Mouse (Mus musculus): ENCODE data around the gene Maf.

Maf gene

DNA sequence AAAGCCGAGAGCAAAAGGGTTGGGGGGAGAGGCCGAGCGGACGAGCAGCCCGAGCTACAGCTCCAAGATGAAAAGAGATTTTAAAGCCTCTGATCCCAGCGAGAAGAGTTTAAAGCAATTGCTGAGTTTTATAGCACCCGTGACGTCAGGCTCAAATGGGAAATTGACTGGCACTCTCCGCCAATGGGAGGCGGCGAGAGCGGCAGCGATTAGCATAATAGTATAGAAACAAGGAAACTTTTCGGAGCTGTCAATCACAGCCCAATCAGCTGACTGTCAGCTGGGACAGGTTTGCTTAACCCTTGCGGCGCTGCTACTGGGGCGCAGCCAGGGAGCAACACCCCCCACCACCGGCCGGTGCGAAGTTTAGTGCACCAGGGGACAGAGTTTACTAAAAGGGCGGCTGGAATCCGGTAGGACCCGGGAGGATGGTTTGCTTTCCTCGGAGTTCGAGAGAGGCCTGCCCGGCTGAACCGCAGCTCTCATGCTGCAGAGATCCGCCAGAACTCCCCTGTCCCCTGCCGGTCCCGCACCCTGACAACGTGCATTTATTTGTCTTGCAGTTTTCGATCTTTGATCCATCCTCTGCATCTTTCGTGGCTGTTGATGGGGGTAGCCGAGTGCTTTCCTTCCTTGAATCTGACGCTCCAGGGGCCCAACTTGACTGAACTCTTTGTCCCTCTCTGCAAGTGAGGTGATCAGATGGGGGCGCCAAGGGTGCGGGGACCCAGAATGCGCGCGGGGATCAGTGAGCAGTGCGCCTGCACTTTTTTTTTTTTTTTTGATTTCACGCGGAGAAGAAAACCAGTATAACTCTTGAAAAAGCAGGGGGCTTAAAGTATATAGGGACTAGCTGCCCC is at the start of gene Maf:
TSS of gene Maf (minus strand) at position 64 of the 860 bp plus-strand sequence.
- DNase-seq = peak; percentile 91

DNA sequence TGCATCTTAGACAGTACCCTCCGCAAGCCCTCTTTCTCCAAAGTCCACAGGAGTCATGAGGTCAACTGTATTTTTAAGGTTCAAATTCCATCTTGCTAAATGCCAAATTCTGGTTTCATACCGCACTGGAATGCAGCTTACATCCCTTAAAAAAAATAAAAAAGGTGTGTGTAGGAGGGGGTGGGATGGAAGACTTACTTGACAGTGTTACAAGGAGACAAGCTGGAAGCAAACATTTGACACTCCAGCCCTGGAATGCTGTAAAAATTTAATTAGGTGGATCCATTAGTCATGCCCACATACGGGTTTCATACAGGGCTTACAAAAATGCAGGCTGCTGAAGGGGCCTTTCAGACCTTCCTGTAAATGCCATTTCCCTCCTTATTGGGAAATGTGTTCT is 49.4 kb upstream of the Maf start:
- DNase-seq = no peak

DNA sequence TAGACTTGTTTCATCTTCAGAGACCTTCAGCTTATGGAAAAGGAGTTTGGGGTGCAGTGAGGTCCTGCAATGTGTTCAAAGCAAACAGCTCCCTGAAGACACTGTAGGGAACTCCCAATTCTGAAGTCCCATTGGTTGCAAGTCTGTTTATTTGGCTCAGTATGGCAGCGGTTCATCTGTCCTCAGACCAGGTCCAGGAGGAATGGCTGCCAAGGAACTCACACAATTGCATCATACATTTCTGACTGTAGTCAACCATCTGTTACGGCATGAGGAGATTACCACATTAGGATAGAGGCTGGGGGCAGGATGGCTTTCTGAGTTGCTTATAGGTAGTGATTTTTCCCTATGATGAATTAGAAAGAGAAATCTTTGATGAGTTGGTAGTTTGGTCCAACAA is 48.4 kb upstream of the Maf start:
- DNase-seq = peak; percentile 6 to 21

DNA sequence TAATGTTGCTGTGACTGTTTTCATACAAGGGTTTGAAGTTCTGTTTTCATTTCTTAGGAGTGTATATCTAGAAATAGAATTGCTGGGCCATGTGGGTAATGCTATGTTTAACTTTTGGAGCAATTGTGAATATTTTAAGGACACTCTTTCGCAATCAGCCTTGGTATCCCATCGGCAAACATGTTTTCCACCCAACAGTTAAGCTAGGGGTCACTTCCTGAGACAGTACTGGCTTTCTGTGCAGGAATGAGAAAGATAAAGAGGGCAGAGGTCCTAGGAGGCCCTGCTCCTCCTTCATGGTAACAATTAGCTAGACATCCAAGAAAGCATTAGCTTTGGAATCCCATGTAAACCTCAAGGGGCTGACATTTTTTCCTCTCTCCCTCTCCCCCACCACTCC is 47.1 kb upstream of the Maf start:
- no peak for DNase-seq

DNA sequence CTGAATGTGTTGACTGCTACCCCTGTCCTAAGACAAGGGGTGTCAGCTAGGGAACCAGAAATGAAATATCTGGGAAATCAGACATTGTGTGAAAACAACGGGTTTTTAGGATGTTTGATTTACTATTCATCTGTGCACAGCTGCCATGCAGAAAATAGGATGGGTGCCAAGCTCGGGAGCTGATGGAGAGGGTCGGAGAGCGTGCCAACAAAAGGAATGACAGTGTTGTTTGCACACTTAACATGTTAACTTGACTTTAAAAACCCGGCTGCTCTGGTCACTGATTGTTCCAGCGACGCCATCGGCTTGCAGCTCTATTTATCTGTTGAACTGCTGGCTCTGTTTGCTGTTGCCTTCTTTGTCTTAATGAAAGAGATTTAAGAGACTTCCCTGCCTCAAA is 46.2 kb upstream of the Maf start:
- no peak for DNase-seq

DNA sequence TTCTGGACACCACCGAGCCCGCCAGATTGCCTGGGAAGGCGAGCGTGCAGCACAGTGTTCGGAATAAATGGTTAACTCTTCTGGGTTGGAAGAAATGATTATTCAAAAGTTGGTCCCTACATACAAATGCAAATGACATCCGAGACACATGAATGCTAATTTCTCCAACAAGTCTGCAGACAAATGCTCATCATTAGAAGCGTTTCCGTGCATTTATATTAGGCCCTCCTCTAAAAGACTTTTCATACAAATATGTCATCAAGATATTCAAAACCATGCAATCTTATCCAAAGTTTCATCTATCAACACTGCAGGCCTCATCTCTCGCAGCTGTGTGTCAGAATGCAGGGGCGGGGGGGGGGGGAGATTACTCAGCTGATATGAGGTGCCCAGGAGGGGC is 39.8 kb upstream of the Maf start:
- DNase-seq = no peak

DNA sequence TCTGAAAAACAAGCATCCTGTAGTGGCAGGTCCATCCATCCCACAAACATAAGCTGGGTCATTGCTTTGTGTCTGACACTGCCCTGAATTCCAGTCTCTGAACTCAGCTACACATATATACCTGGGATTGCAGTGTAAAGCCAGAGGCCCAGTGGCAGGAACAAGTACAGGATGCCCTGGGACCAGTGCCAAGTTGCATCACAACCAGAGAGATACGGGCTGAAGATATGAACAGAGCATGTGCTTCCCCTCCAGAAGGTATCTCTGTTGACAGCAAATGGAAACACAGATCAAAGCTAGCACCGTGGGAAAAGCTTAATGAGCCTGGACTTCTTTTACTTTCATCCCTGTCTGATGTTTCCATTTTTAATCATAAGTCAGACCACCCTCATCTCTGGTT is 38.1 kb upstream of the Maf start:
- DNase-seq = no peak

DNA sequence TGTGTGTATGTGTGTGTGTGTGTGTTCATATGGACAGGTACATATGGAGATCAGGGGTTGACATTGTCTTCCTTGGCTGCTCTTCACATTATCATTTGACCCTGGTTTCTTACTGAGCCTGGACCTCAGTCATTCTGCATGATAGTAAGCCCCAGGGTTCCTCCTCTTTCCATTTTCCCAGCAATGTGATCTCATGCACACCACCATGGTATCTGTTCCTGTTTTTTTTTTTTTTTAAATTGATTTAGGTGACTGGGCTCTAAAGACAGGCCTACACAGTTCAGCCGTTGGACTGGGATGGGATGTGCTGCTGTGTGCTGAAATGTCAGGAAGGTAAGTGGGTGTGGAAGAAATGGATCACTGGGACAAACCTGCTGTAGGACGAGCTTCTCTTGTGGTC is 35.8 kb upstream of the Maf start:
- DNase-seq = no peak

DNA sequence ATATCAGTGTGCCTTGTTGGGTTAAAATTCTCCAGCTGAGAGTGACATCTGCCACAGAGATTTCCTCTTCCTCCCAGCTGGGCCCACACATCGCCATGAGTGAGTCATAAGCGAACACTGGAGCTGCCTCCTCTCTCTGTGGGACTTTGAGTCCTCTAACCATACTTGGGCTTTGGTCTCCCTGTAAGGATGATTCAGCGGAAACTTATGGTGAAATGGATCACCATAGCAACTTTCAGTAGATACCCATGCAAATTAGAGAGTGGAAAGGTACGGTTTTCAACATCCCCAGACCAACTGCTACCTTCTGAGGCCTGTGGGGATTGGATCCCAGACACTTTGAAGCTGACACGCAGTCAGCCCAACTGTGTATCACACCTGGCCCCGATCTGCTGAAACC is 35.1 kb upstream of the Maf start:
- DNase-seq = no peak

DNA sequence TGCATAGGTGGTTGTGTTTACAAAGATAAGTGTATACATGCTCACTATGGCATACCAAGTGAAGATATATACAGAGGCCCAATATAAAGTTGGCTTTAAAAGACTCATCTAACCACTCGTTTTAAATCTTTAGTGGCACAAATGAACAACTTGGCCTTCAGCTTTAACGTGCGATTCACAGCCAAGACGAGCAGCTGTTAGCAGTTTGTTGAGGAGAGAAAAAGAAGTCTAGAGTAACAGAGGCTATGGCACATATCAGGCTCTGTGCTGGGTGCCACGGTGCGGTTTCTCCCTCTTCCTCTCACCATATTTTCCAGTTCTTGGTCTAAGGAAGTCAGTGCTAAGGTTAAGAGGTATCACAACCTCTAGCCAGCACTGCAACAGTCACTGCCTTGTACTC is 34.4 kb upstream of the Maf start:
- DNase-seq = no peak

DNA sequence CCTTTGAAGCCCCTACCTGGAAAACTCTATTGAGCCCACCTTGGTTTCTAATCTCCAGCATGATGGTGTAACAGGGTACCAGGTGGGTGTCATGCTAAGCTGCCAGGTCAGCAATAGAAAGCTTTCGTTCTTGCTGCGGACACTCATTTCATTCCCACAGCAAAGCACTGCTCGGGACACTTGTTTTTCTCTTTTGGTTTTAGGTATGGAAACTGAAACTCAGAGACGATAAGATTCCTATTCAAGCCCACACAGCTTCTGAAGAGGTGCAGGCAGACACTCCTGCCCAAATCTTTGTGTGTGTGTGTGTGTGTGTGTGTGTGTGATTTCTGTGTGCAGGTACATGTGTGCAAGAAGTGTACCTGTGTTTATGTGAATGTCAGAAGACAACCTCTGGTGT is 32.2 kb upstream of the Maf start:
- no peak for DNase-seq

DNA sequence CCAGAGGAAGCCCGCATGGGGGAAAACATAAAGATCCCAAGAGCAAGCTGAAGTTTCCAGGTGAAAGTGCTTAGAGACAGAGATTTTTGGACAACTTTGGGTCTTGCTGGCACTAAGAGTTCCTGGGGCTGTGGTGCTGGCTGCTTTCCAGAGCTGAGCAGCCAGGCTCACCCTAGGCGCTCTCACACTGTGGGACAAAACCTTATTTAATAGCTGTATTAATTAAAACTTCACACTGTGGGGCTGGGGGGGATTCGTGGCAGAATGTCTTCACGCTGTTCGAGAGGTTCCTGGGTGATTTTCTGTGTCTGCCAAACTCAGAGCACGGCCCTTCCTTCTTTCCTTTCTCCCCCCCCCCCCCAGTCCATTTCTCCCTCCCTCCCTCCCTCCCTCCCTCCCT is 24.8 kb upstream of the Maf start:
- DNase-seq = no peak

DNA sequence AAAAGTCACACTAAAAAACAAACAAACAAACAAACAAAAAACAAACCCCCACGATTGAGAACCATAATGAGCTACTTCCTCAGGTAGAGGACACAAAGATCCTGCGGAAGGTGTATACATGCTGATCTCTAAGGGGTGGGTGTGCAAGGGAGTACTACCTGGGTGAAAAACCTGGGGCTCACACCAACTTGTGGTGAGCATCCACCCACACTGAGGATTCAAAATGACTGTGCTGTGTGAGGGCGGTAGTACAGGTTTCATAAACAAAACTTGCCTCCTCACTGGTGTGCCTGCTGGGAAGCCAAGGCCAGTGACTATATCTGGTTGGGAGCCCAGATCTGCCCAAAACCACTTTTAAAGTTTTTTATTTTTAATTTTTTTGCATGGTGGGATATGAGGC is 19.2 kb upstream of the Maf start:
- DNase-seq = no peak

DNA sequence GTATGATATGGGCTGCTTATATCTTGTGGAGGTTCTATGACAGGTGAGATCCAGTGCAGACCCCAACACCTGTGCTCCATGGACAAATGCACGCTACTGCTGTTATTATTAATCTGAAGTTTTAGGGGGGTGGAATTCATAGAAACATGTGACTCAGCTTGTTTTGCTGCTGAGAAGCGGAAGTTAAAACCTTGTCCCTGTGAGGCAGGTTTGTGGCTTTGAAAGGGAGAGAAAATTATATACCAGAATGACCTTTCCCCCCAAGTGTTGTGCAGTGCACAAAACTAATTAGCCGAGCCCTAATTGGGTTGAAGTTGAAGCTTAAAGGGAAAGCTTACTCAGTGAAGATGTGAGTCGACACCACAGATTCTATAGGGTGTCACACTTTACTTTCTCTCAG is 18.6 kb upstream of the Maf start:
- no peak for DNase-seq

DNA sequence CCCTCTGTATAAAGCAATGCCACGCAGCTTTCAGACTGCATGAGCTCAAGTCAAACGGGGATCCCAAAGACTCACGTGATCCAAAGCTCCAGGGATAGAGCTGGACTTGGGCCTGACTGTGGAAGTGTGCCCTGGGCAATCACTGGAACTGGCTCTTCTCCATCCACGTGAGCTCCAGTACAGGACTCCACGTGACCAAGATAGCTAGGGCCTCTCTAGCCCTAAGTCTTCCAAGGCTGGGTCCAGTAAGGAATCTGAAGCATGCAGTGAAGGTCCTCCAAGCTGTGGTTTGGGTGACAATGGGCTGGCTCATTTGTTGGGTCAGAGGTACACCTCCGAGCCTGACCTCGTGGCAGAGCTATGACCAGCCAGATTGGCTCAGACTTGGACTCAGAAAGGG is 11.5 kb upstream of the Maf start:
- DNase-seq = peak in 1 of 2 experiments; percentile 13

DNA sequence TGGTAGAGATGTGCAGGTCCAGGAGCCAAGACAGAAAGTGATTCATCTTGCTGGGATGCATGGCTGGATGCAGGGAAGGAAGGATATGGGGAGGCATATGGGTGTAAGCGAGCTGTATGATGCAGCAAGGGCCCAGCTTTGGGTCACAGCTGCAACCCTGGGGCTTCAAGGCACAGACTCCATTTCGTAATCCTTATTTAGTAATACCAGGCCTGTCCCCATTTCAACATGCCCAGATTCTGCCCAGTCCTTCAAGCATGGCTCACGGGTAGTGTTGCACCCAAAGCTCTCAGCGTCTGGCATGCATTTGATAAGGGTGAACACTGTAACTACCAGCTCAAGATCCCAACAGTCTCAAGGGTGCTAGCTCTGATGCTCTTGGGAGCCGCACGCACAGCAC is 11.0 kb upstream of the Maf start:
- DNase-seq = peak in 1 of 2 experiments; percentile 4

DNA sequence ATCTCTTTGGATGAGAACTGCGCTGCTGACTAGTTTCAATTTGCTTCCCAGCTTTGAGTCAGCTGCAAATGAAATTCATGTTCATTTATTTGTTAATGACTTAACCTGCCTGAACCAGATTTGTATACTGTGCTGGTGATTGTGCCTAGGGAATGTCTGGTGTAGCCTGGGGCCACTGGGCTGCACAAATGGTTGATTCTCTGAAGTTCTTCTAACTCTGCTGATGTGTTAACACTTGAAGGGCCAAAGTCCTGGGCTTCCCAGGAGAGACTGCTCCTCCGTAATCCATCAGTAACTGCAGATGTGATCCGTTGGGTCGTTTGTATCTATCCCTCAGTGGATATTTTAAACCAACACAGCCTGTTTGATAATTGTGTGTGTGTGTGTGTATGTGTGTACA is 7.7 kb upstream of the Maf start:
- DNase-seq = no peak

DNA sequence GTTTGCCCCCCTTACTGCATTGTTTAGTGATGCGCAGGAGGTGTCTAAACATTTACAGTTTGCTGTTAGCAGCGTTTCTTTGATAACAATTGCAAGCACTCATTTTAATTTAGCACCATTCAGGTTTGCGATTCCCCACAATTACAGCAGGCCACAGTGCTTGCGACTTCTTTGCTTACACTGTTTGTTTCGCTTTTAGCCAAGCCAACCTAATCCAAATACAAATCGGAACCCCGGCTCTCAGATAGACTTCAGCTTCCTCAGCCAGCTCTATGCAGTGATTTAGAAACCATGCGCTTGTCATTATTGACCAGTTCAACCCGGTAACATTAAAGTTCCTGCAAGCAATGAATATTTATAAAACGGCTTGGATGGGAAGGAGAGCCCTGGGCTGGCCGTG is 3.5 kb upstream of the Maf start:
- DNase-seq = no peak

DNA sequence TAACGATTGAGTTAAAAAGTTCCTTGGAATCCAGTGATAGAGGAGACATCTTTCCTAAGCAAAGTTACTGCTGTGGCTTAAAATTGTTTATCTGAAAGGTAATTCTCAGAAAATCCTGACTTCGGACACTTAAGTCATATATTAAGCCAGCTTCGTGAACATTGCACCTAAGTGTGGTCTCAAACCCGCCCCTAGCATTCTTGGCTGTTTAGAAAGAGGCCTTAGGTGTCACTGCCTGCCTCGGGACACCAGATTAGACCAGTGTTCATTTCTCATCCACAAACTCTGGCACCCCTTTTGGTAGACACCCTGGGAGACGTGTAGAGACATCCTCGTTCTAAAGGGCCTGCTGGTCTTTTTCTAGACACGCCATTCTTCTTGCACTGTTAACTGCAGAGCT is 2.3 kb upstream of the Maf start:
- no peak for DNase-seq

DNA sequence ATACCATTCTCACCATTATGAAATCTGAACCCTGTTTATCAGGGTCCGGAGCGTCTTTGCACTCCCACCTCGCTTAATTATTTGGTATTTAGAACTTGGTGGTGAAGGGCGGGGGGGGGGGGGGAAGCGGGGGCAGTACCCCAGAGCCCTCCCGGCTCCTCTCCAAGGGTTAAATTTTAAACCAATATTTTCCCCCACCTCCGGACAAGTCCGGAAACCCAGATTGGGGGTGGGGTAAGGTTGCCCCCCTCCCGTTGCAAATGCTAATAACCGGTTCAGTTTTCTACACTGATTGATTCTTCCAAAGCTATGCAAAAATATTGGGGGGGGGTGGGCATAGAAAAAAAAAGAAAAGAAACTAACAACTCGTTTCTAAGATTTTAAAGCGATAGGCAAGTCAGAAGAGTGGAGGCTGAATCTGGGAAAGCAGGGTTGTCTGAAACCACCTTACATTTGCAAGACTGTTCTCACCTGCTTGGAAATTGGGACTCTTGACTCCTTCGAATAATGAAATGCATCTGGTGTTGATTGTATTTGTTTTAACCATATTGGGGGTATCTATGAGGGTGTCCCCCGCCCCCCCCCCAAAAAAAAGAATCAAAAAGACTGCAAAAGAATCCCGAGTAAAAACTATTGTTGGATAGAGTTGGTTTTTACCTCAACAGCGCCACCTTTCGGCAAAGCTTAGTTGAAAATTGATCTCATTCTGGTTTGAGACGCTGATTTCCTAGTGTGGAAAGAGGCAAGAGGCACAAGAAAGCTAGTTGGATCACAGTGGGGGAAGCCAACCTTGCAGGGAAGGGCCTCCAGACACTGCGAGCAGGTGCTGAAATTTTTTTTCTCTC is 1.6 kb upstream of the Maf start:
- DNase-seq = peak; percentile 45 to 62

DNA sequence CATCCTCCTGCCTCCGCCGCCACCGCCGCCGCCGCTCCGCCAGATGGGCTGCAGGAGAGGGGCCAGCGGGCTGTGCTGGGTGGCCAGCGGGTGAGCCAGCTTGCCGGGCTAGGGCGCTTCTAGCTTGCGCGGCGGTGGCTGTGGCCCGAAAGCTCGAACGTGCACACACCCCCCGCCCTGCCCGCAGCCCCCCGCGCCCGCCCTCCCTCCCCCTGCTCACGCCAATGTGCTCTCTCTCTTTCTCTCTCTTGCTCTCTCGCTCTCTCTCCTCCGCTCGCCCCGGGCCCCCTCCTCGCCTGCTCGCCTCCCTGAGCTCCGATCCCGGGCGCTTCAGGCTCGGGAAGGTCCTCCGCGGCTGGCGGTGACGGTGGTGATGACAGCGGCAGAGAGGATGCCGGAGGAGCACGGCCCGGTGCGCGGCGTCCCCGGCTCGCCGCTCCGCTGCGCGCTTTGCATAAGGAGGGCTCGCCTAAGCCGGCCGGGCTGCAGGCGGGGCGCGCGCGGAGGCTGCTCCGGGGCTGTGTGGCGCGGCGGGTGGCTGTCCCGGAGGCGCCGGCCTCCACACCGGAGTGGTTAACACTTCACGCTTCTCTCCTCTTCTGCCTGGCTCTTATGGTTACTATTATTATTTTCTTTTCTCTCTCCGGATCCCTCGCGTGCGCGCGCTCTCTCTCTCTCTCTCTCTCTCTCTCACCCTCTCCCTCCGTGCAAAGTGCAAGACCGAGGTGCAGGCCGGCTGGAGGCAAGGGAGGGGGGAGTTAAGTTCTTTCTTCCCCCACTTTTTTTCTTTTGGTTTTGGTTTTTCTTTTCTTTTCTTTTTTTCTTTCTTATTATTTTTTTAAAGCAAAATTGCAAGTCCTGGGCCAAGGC is 498 bp downstream of the Maf start:
- peak; percentile 49 to 60 for DNase-seq

DNA sequence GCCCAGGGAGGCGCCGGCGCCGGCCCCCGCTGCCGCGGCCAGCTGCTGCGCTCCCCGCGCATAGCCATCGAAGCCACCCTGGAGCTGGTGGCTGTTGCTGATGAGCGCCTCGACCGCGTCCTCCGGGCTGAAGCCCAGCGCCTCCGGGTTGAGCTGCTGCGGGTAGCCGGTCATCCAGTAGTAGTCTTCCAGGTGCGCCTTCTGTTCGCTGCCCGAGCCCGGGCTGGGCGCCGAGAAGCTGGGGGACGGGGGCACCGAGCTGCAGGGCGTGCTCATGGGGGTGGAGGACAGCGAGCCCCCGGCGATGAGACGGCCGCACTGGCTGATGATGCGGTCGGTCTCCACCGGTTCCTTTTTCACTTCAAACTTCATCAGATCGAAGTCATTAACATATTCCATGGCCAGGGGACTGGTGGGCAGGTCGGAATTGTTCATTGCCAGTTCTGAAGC is 1.2 kb downstream of the Maf start:
- peak; percentile 7 to 17 for DNase-seq

DNA sequence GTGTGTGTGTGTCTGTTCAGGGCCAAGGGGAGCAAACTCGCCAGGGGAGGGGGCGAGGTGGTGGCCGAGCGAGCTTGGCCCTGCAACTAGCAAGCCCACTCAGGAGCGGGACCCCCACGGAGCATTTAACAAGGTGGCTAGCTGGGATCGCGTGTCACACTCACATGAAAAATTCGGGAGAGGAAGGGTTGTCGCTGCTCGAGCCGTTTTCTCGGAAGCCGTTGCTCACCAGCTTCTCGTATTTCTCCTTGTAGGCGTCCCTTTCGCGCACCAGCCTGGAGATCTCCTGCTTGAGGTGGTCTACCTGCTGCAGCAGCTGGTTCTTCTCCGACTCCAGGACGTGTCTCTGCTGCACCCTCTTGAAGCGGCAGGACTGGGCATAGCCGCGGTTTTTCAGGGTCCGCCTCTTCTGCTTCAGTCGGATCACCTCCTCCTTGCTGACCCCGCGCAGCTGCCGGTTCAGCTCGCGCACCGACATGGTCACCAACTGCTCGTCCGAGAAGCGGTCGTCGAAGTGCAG is 1.9 kb downstream of the Maf start:
- peak; percentile 32 to 33 for DNase-seq
